Mouse (Mus musculus): Measurements from ENCODE around the gene Csf2rb.

Gene Csf2rb

DNA sequence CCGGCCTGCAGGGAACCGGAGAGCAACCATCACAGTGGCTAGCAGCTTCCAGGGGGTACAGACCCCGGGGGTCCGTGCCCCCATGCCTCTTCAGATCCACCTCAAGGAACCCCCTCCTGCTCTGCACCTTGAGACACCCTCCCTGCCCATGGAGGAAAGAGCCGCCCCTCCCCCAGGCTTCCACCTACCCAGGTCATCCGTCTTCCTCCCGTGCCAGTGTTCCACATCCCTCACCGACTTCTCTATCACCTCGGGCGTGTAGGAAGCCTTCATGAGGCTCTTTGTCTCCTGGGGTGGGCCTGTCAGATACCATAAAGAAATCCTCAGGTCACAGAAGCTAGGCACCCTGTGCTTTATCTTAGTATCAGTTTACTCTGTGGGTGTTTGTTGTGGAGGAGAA lies 53.0 kb downstream of the Csf2rb start:
- no peak for DNase-seq (ENCODE audit: low spot score)

DNA sequence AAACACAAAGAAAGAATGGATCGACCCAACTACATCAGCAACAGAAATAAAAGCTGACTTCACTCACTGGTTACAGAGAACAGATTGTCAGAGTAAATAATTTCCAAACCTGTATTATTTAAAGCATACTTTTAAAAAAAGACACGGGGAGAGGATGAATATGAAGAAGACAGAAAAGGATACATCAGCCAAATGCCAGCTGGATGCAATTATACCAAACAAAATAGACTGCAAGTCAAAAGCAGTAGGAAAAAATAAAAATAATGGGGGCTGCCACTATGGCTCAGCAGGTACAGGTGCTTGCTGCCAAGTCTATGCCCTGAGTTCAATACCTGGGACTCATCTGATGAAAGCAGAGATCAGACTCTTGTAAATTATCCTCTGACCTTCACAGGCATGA lies 54.7 kb downstream of the Csf2rb start:
- no peak for DNase-seq (ENCODE audit: low spot score)

DNA sequence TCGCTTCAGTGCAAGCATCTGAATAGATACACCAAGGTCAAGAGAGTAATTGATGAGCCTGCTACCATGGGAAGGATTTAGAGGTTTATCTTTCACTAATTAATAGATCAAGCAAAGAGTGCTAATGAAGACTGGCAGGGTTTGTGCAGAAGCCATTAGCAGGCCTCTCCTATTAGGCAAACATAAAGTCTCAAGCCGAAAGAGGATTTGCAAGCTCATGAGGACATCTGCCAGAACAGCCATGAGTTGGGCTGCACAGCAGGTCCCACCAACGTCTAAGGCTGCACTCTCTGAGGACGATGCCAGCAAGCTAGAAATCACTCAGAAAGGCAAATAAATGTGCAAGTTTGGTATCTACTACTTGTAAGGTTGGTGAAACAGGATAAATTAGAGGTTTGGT lies 55.2 kb downstream of the Csf2rb start:
- DNase-seq (ENCODE audit: low spot score) = peak; percentile 72

- DNase-seq (ENCODE audit: low spot score) = peak; percentile 33
Observed at GRCm38 (mm10) chr15:78382115-78382514, 56.6 kb downstream of the Csf2rb start.

GRCm38 (mm10) chr15:78383450-78384219 lies 58.1 kb downstream of the Csf2rb start:
- DNase-seq (ENCODE audit: low spot score) = no peak

DNA sequence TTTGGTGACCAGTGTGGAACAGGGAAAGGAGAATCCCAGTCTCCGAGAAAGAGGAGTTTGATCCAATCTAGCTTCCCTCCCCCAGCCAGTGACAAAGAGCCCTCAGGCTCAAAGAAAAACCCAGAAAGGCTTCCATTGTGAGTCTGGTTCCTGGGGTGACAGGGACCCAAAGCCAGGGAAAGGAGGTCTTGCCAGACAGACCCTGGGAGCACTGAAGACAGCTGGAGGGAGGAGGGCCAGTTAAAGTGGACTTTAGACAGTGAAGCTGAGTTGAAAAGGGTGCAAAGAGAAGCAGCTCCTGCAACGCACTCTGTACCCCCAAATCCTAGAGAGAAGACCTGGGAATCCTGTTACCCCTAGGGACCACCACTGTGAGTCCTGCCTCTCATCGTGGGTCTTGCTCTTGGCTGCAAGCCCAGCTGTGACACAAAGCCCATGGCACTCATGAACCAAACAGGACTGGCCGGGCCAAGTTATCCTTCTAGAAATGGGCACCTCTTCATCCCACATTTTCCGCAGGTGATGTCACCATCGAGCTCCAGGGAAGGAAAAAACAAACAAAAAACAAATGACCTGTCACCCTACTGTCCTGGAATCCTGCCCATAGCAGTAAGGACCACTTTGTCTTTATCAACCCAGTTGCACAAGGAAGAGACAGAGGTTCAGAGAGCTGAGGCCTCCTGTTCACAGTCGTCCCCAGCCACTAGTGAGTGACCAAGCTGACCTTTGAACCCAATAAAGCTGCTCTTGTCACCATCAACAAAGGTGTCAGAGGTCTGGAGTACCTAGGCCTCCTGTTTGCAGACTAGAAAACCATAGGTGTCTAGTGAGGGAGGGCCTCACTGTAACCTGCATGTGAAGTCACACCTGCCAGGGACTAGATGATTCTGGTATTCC lies 58.9 kb downstream of the Csf2rb start:
- DNase-seq (ENCODE audit: low spot score) = no peak

GRCm38 (mm10) chr15:78385564-78385963 lies 60.0 kb downstream of the Csf2rb start:
- no peak for DNase-seq (ENCODE audit: low spot score)

- DNase-seq (ENCODE audit: low spot score) = no peak
Observed at GRCm38 (mm10) chr15:78390855-78391254, 65.3 kb downstream of the Csf2rb start.

DNA sequence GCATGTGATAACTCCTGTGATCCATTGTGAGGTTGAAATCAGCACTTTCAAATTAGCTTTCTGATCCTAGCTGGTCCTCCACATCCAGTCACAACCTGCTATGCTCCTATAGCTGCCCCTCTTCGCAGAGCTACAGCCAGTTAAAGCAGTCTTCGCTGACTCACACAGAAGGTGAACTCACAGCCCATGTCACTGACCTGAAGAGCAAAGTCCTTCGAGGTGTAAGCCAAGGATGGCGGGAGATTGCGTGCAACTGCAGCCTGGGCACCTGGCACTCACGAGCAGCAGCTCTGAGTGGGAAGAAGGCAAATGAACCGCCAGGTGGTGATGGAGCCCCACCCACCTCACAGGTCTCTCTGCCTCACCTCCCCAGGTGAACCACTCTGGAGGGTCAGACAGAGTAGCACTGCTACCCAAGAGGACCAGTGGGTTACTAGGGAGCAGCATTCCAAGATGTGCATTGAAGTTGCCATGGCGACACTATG lies 70.0 kb downstream of the Csf2rb start, which contains the start of gene Tex33:
Tex33 (minus strand) TSS at position 435 of the 485 bp plus-strand sequence.
- DNase-seq (ENCODE audit: low spot score) = no peak

DNA sequence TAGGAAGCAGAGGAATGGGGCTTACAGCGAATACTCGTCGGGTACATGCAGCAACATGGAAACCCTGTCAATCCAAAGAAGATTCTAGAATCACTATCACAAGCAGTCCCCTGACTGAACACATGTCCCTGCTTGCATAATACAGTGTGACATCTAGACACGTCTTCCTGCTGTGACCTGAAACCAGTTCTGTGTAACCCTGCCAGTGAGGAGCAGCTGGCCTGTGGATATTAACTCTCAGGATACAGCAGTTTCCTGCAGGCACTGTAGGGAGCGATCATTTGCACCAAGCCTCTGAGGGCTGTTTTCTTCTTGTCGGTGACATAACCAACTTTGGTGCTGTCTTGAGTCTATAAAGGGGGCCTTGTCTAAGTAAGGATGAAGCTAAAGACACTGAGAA lies 75.8 kb downstream of the Csf2rb start:
- no peak for DNase-seq (ENCODE audit: low spot score)

- DNase-seq (ENCODE audit: low spot score) = no peak
Observed at GRCm38 (mm10) chr15:78401921-78402320, 76.4 kb downstream of the Csf2rb start.

- no peak for DNase-seq (ENCODE audit: low spot score)
Observed at GRCm38 (mm10) chr15:78402423-78402822, 76.9 kb downstream of the Csf2rb start.

DNA sequence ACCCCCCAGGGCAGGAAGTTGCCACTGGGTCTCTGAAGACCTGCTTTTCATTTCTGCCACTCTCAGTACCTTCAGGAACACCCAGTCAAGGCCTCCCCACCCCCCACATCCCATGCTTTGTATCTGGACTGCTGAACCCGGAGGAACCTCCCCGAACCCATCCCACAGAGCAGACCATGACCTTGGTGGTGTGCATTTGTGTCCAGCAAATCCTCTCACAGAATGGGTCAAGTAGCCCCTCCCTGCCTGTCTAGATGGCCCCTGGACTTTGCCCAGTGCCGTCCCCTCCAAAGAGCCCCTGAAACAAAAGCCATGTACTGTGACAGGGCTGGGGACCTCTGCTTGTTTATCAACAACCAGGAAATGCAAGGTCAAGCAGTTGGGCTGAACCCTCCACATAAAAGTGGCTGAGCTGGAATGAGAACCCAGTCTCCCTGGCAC lies 77.8 kb downstream of the Csf2rb start:
- DNase-seq (ENCODE audit: low spot score) = no peak
